Mouse (Mus musculus): ENCODE measurements around the gene Zmym6. TPM values are rescaled to one million over a fixed set of nuclear protein-coding genes. Genes with fewer than 3 reads are reported as not detected.

Zmym6 gene
- 33.9 and 34.5 TPM in 2 replicates for polyA plus RNA-seq (2015; fragmentation: Nextera tagmentation; extraction: Ambion mirVana)

- no peaks in the 10 kb centered on the region for H3K9me3 ChIP-seq
- H3K36me3 ChIP-seq, result no peaks in the 10 kb centered on the region
- H3K27ac ChIP-seq, result peak within 1 kb of the TSS; percentile 92
- no peaks in the 10 kb centered on the region for H3K27me3 ChIP-seq
- under 1% methylated on average over 46 of the region's 46 CpGs for WGBS
- ATAC-seq, result peak; percentile 99
- peak within 1 kb of the TSS; percentile 67 for H3K4me3 ChIP-seq (replicated peaks)
- H3K4me1 ChIP-seq (replicated peaks), result peaks cover 22% of the 10 kb centered on the region
- peak within 1 kb of the TSS; percentile 66 for H3K4me2 ChIP-seq (replicated peaks)
- peak within 1 kb of the TSS; percentile 68 for H3K9ac ChIP-seq (replicated peaks)
These were observed at the start of gene Zmym6 for GRCm38 (mm10) chr4:127076875-127077548. Gene Zmym6 (plus strand): TSS chr4:127077383.

- H3K4me2 ChIP-seq (replicated peaks), result no peak overlapping the region
- 0 out of 2 replicates have a peak, but pooled peaks cover 10% of the 10 kb centered on the region for H3K4me1 ChIP-seq (replicated peaks)
- H3K4me3 ChIP-seq (replicated peaks), result no peak overlapping the region
- no peaks in the 10 kb centered on the region for H3K9me3 ChIP-seq
- ATAC-seq, result no peak
- H3K27ac ChIP-seq, result no peak overlapping the region
- peaks cover 84% of the 10 kb centered on the region for H3K36me3 ChIP-seq
- no peaks in the 10 kb centered on the region for H3K27me3 ChIP-seq
- 94% methylated on average over 3 of the region's 3 CpGs for WGBS
- H3K9ac ChIP-seq (replicated peaks), result no peak overlapping the region
These were observed 40.0 kb upstream of the Zmym6 start for GRCm38 (mm10) chr4:127037158-127037557.

- no peak overlapping the region for H3K9ac ChIP-seq (replicated peaks)
- no peak overlapping the region for H3K4me3 ChIP-seq (replicated peaks)
- no peak overlapping the region for H3K4me2 ChIP-seq (replicated peaks)
- H3K9me3 ChIP-seq, result no peaks in the 10 kb centered on the region
- no peak; the same call in 1 of the 2 replicates for ATAC-seq
- no peak overlapping the region for H3K27ac ChIP-seq
- WGBS, result 87% methylated on average over 8 of the region's 8 CpGs
- H3K4me1 ChIP-seq (replicated peaks), result 0 out of 2 replicates have a peak, but pooled peaks cover 7% of the 10 kb centered on the region
- peaks cover 82% of the 10 kb centered on the region for H3K36me3 ChIP-seq
- H3K27me3 ChIP-seq, result no peaks in the 10 kb centered on the region
These were observed 39.0 kb upstream of the Zmym6 start for GRCm38 (mm10) chr4:127037908-127038827.

- ATAC-seq, result no peak
- Histone ChIP-seq H3K36me3 (peaks cover 78% of the 10 kb centered on the region), H3K4me2 (replicated peaks) (no peak overlapping the region), H3K27me3 (no peaks in the 10 kb centered on the region), H3K4me1 (replicated peaks) (0 out of 2 replicates have a peak, but pooled peaks cover under 1% of the 10 kb centered on the region), H3K9me3 (no peaks in the 10 kb centered on the region), H3K9ac (replicated peaks) (no peak overlapping the region), H3K4me3 (replicated peaks) (no peak overlapping the region), H3K27ac (no peak overlapping the region)
- 93% methylated on average over 3 of the region's 3 CpGs for WGBS
These were observed 38.3 kb upstream of the Zmym6 start for GRCm38 (mm10) chr4:127038828-127039349.

- H3K4me3 ChIP-seq (replicated peaks), result no peak overlapping the region
- no peak overlapping the region for H3K27ac ChIP-seq
- H3K4me1 ChIP-seq (replicated peaks), result no peaks in the 10 kb centered on the region
- no peak overlapping the region for H3K4me2 ChIP-seq (replicated peaks)
- no peaks in the 10 kb centered on the region for H3K27me3 ChIP-seq
- no peaks in the 10 kb centered on the region for H3K9me3 ChIP-seq
- WGBS, result 87% methylated on average over 3 of the region's 3 CpGs
- ATAC-seq, result peak; percentile 53; the same call in 1 of the 2 replicates
- H3K9ac ChIP-seq (replicated peaks), result no peak overlapping the region
- peaks cover 81% of the 10 kb centered on the region for H3K36me3 ChIP-seq
These were observed 37.2 kb upstream of the Zmym6 start for GRCm38 (mm10) chr4:127039871-127040483.

GRCm38 (mm10) chr4:127043540-127043939, 33.6 kb upstream of the Zmym6 start:
- Histone ChIP-seq H3K9me3 (no peaks in the 10 kb centered on the region), H3K27ac (no peak overlapping the region), H3K27me3 (no peaks in the 10 kb centered on the region), H3K4me1 (replicated peaks) (no peaks in the 10 kb centered on the region), H3K4me3 (replicated peaks) (no peak overlapping the region), H3K36me3 (peaks cover 81% of the 10 kb centered on the region), H3K9ac (replicated peaks) (no peak overlapping the region), H3K4me2 (replicated peaks) (no peak overlapping the region)
- whole genome bisulfite sequencing, result 84% methylated on average over 4 of the region's 4 CpGs
- no peak for ATAC-seq

GRCm38 (mm10) chr4:127051121-127051520, 26.1 kb upstream of the Zmym6 start:
- WGBS, result 90% methylated on average over 8 of the region's 8 CpGs
- H3K4me2 ChIP-seq (replicated peaks), result no peak overlapping the region
- H3K36me3 ChIP-seq, result peaks cover 57% of the 10 kb centered on the region
- no peaks in the 10 kb centered on the region for H3K4me1 ChIP-seq (replicated peaks)
- H3K27ac ChIP-seq, result no peak overlapping the region
- no peak overlapping the region for H3K4me3 ChIP-seq (replicated peaks)
- no peak overlapping the region for H3K9ac ChIP-seq (replicated peaks)
- no peak for ATAC-seq
- no peaks in the 10 kb centered on the region for H3K27me3 ChIP-seq
- H3K9me3 ChIP-seq, result no peaks in the 10 kb centered on the region

- no peak overlapping the region for H3K9ac ChIP-seq (replicated peaks)
- H3K27me3 ChIP-seq, result no peaks in the 10 kb centered on the region
- H3K9me3 ChIP-seq, result no peaks in the 10 kb centered on the region
- peaks cover 52% of the 10 kb centered on the region for H3K36me3 ChIP-seq
- no peaks in the 10 kb centered on the region for H3K4me1 ChIP-seq (replicated peaks)
- H3K27ac ChIP-seq, result no peak overlapping the region
- no peak for ATAC-seq
- no peak overlapping the region for H3K4me3 ChIP-seq (replicated peaks)
- 94% methylated on average over 5 of the region's 5 CpGs for WGBS
- H3K4me2 ChIP-seq (replicated peaks), result no peak overlapping the region
These were observed 24.1 kb upstream of the Zmym6 start for GRCm38 (mm10) chr4:127053071-127053470.

GRCm38 (mm10) chr4:127054522-127055198, 22.5 kb upstream of the Zmym6 start:
- no peak for ATAC-seq
- no peaks in the 10 kb centered on the region; the same call in none of the 2 replicates for H3K4me1 ChIP-seq (replicated peaks)
- no peaks in the 10 kb centered on the region for H3K27me3 ChIP-seq
- H3K27ac ChIP-seq, result no peak overlapping the region
- peaks cover 46% of the 10 kb centered on the region for H3K36me3 ChIP-seq
- no peak overlapping the region for H3K4me2 ChIP-seq (replicated peaks)
- H3K9ac ChIP-seq (replicated peaks), result no peak overlapping the region
- H3K9me3 ChIP-seq, result no peaks in the 10 kb centered on the region
- H3K4me3 ChIP-seq (replicated peaks), result no peak overlapping the region
- 86% methylated on average over 7 of the region's 7 CpGs for WGBS

GRCm38 (mm10) chr4:127060585-127061290, 16.4 kb upstream of the Zmym6 start, which contains the start of gene Zmym1:
Gene Zmym1 (minus strand): TSS chr4:127061152.
- H3K4me1 ChIP-seq (replicated peaks), result peaks cover 7% of the 10 kb centered on the region

GRCm38 (mm10) chr4:127064051-127064450, 13.1 kb upstream of the Zmym6 start:
- ATAC-seq, result no peak
- Histone ChIP-seq H3K36me3 (no peaks in the 10 kb centered on the region), H3K4me3 (replicated peaks) (no peak overlapping the region), H3K9me3 (no peaks in the 10 kb centered on the region), H3K27me3 (no peaks in the 10 kb centered on the region), H3K27ac (no peak overlapping the region), H3K4me2 (replicated peaks) (no peak overlapping the region), H3K4me1 (replicated peaks) (peaks cover 7% of the 10 kb centered on the region), H3K9ac (replicated peaks) (no peak overlapping the region)
- WGBS, result 49% methylated on average over 1 of the region's 1 CpGs

More at GRCm38 (mm10) chr4:127060585-127061290, 16.4 kb upstream of the Zmym6 start, which contains the start of gene Zmym1:
- Histone ChIP-seq H3K4me3 (replicated peaks) (peak within 1 kb of the TSS; percentile 85), H3K27me3 (no peaks in the 10 kb centered on the region), H3K4me2 (replicated peaks) (peak within 1 kb of the TSS; percentile 85), H3K9ac (replicated peaks) (peak within 1 kb of the TSS; percentile 81), H3K27ac (peak within 1 kb of the TSS; percentile 61), H3K9me3 (no peaks in the 10 kb centered on the region), H3K36me3 (peaks cover 20% of the 10 kb centered on the region)
- WGBS, result 1% methylated on average over 36 of the region's 38 CpGs
- peak; percentile 95 for ATAC-seq
